Mouse (Mus musculus) left cerebral cortex, adult 11 months (tissue): ENCODE measurements around the gene Tbc1d5.

Experiments used
- DNase-seq: peaks from one replicate; pipeline ENCODE4 v3.0.0; 2022; ENCODE audit warnings: low spot score

Gene Tbc1d5

DNA sequence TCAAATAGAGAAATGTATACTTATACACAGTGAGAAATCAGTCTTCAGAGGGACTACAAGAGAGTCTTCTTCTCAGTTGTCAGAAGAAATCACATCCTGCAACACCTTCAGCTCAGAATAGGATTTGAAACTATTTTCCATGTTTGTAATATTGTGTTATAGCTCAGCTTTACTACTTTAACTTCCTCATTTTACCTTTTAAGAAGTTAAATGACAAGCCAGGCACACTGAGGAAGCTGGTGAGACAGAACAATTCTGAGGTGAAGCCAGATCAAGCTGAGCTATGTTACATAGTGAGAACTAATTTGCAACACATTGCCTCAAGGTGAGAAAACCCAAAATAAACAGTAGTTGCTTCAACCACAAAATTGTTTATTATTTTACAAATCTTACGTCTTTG is 135.3 kb downstream of the Tbc1d5 start:
- no peak for DNase-seq

DNA sequence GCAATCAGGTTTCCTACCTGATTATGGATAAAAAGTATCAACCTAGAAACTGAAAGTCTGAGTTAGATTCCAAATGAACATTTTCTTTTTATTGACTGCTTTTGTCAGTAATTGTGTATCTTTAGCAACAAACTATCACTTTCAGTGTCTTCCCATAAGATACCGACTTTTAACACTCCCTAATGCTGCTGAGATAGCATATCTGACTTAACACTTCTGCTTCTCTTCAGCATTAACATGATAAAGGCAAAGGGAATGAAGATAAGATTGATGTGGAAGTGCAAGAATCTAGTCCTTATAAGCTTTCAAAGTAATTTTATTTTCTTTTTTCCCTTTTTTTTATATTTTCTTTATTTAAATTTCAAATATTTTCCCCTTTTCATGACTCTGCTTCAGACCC is 138.3 kb downstream of the Tbc1d5 start:
- no peak for DNase-seq

GRCm38 (mm10) chr17:51023227-51023626 is 155.9 kb downstream of the Tbc1d5 start:
- DNase-seq, result no peak

DNA sequence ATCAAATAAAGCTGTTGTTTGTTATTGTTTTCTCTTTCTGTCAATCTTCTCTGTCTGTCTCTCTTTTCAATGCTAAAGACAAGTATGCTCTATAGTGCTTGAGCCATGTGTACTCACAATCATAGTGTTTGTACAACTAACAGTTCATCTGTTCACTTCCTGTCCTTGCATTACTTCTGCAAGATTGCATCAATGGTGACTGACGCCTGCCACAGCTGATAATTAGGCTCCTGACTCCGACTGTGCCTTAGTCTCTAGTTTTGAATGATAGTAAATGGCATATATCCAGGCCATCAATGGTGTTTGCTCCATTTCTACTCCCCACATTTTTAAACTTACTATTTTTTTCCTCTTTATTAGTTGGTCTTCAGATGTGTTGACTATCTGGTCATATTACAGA is 162.8 kb downstream of the Tbc1d5 start:
- no peak for DNase-seq

- no peak for DNase-seq
Observed at GRCm38 (mm10) chr17:51013908-51014307, 165.2 kb downstream of the Tbc1d5 start.

GRCm38 (mm10) chr17:51003179-51003578 is 176.0 kb downstream of the Tbc1d5 start:
- no peak for DNase-seq

DNA sequence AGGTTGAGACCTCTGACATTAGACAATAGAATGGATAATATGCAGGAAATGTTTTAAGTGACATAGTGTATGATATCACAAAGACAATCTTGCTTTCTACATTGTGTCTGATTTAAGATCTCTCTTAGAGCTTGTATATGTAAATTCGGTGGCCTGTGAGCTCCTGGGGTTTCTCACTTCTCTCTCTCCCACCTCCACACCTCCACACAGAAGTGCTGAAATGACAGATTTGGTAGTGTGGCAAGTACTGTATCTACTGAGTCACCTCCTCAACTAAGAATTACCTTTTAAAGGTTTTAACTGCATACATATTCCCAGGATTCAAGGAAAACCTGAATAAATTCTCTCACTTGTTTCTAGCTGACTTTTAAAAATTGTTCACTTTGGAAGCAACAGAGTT is 180.9 kb downstream of the Tbc1d5 start:
- DNase-seq, result no peak

DNA sequence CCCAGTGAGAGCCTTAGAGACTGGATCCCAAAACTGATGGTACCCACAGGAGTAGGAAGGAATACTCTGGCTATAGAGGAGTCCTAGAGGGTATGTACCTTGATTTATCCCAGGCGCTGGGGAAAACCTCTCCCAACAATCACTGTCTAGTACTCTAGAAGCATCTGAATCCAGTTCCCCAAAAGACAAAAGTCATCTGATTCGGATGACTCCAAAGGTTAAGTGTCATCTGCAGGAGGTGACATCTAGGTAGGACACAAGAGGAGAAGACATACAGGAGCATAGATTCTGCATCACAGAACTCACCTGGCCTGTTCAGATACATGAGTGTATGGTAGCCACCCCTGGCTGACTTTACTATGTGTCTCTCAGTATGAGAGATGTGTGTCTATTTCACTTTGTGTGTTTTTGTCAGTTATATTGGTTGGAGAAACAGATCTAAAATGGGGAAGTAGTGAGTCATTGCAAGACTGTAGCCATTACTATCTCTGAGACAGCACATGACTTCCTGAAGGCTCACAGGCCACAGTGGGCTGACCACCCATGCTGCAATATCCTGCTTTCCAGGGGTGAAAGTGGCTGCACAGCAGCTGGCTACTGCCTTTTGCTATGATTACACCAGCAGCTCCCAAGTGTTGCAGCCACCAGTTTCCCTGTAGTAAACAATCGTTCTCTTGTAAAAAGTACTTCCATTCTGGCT is 185.7 kb downstream of the Tbc1d5 start:
- DNase-seq, result peak; percentile 13

DNA sequence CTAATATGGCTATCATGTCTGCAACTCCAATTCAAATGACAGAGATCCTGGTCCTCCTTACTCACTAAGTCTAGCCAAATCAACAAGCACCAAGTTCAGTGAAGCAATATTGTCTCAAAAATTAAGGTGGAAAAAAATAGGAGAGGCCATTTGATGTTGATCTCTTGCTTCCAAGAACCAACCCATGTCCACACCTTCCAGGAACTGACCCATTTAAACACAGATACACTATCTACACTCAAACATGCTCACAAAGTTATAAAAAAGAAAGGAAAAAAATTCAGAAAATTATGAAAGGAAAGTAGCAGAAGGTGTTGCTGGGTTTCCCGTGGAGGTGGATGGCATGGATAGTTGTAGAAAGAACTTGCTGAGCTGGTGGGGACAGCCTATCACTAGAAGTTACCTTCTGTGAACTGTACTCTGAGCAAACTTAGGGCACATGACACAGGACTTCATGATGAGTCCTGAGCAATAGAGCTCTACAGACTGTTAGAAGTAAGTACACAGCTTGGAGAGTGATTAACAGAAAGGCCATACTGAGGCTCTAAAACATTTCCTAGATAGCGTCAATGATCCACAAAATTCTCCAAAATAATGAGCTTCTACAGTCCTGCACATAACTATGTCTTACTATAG is 188.3 kb downstream of the Tbc1d5 start:
- no peak for DNase-seq

GRCm38 (mm10) chr17:50987935-50988334 is 191.2 kb downstream of the Tbc1d5 start:
- DNase-seq, result no peak

- no peak for DNase-seq
Observed at GRCm38 (mm10) chr17:50981933-50982332, 197.2 kb downstream of the Tbc1d5 start.

GRCm38 (mm10) chr17:50972142-50972541 is 207.0 kb downstream of the Tbc1d5 start:
- no peak for DNase-seq

GRCm38 (mm10) chr17:50966147-50966546 is 213.0 kb downstream of the Tbc1d5 start:
- no peak for DNase-seq

- no peak for DNase-seq
Observed at GRCm38 (mm10) chr17:50954313-50954712, 224.8 kb downstream of the Tbc1d5 start.

GRCm38 (mm10) chr17:50922308-50922707 is 256.8 kb downstream of the Tbc1d5 start:
- DNase-seq, result no peak

DNA sequence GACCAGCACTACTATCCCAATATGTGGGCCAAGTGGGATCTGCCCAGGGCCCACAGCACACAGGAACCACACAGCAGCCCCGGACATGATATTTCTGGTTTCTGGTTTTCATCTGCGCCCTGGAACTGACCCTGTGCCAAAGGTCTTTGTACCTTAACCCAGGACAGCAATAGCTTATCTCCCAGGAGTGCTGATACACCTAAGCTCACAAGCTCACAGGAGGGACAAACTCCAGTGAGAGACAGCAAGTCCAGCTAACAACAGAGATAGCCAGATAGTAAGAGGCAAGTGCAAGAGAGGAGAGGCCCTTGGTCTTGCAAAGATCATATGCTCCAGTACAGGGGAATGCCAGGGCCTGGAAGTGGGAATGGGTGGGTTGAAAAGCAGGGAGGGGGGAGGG is 263.9 kb downstream of the Tbc1d5 start:
- no peak for DNase-seq

GRCm38 (mm10) chr17:50908568-50909335 is 270.4 kb downstream of the Tbc1d5 start:
- no peak for DNase-seq

- DNase-seq, result no peak
Observed at GRCm38 (mm10) chr17:50908160-50908559, 271.0 kb downstream of the Tbc1d5 start.

- DNase-seq, result no peak
Observed at GRCm38 (mm10) chr17:50906630-50907029, 272.5 kb downstream of the Tbc1d5 start.

DNA sequence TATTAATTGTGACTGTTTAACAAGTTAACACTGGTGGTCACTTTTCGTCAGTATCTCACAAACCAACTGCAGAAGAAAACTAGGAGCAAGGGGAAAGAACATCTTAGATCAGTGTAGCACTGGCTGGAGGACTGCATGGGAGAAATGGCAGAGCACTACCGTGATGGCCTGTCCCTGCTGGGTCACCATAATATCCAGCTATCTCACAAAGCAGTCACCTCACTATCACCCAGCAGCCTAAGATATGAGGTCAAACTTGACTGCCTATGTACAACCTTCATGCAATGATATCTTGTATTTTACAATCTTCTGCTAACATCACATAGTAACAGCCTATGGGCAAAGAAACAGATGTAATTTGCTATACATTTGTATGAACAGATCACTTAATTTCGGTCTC is 274.7 kb downstream of the Tbc1d5 start:
- no peak for DNase-seq

GRCm38 (mm10) chr17:50897867-50898266 is 281.3 kb downstream of the Tbc1d5 start:
- no peak for DNase-seq

GRCm38 (mm10) chr17:50889475-50889874 is 289.7 kb downstream of the Tbc1d5 start:
- no peak for DNase-seq

DNA sequence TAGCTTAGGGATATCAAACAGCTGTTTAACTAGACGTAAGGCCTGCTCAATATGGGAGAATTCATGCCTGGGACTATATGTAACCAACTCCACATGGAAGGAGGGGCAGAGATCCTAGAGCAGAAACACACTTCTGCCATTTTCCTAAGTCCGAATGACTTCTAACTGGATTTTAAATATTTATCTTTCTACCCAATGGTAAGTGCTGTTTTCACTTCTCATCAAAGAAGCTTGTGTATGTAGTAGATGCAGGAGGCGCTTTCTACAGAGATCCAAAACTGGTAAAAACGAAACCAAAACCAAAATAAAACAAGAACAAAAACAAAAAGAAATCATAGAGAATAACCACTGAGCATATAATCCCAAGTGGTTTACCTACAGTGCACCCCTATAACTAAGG is 299.2 kb downstream of the Tbc1d5 start:
- DNase-seq, result no peak
